Mouse (Mus musculus) heart, embryonic 16.5 days (tissue): ENCODE data around the gene Car15. TPM values are rescaled to one million over a fixed set of nuclear protein-coding genes. Genes with fewer than 3 reads are reported as not detected.

Source experiments
- ATAC-seq: fragments of 200-750 bp; cut with Nextera tagmentation; replicated peaks from 2 replicates; pipeline ENCODE4 v1.8.0; 2017; ENCODE audit warnings: moderate number of reproducible peaks; ENCODE audit not compliant: insufficient read depth, low FRiP score; ENCODE audit errors: extremely low read depth
- H3K27ac ChIP-seq: fragments of 300-500 bp; sonication (generic); 2 replicates; pipeline ENCODE4 v1.5.1; 2014; ENCODE audit warnings: mild to moderate bottlenecking, low read length, control low read depth, moderate library complexity
- H3K27me3 ChIP-seq: fragments of 300-500 bp; sonication (generic); 2 replicates; pipeline ENCODE4 v1.6.1; 2014; ENCODE audit warnings: low read length, mixed read lengths; ENCODE audit not compliant: control insufficient read depth, insufficient read depth
- H3K36me3 ChIP-seq: fragments of 300-500 bp; sonication (generic); 2 replicates; pipeline ENCODE4 v1.6.1; 2014; ENCODE audit not compliant: control insufficient read depth, insufficient read depth
- H3K4me1 ChIP-seq: fragments of 300-500 bp; sonication (generic); 2 replicates; pipeline ENCODE4 v1.6.1; 2014; ENCODE audit warnings: low read length, mixed read lengths; ENCODE audit not compliant: control insufficient read depth, insufficient read depth
- H3K4me2 ChIP-seq: fragments of 300-500 bp; sonication (generic); 2 replicates; pipeline ENCODE4 v1.6.1; 2014; ENCODE audit warnings: low read depth, mild to moderate bottlenecking, control low read depth, low read length
- H3K4me3 ChIP-seq: fragments of 300-500 bp; sonication (generic); 2 replicates; pipeline ENCODE4 v1.5.1; 2014; ENCODE audit warnings: mild to moderate bottlenecking, control low read depth, low read length
- H3K9ac ChIP-seq: fragments of 300-500 bp; sonication (generic); 2 replicates; pipeline ENCODE4 v1.6.1; 2014; ENCODE audit warnings: low read length, control low read depth
- H3K9me3 ChIP-seq: fragments of 300-500 bp; sonication (generic); replicated peaks from 2 replicates; pipeline ENCODE4 v1.6.1; 2016; ENCODE audit warnings: low read length; ENCODE audit not compliant: control insufficient read depth
- WGBS: fragments of 180-500 bp; shearing (Covaris S2); extraction: QIAGEN DNeasy Blood & Tissue Kit; methylation state at CpG from one replicate; pipeline ENCODE4 v1.1.7; 2014; 5-methylcytosine and 5-hydroxymethylcytosine counted together
- polyA plus RNA-seq: library from polyadenylated mRNA; unstranded; fragments of >200 nt; fragmentation: Nextera tagmentation; extraction: Ambion mirVana; gene quantifications from 2 replicates; pipeline ENCODE4 v1.2.1, GENCODE M21; 2015

The Car15 gene
- polyA plus RNA-seq, 1 experiment from 2014 or later = 2.0 TPM

- Histone ChIP-seq H3K4me1 (no peaks in the 10 kb centered on the region), H3K9me3 (no peaks in the 10 kb centered on the region), H3K9ac (no peak overlapping the region), H3K4me3 (no peak overlapping the region), H3K27me3 (no peaks in the 10 kb centered on the region), H3K36me3 (0 out of 2 replicates have a peak, but pooled peaks cover 3% of the 10 kb centered on the region), H3K4me2 (no peak overlapping the region), H3K27ac (no peak overlapping the region)
- no peak for ATAC-seq
- 78% methylated on average over 2 of the region's 2 CpGs for WGBS
Observed at GRCm38 (mm10) chr16:17865293-17865692, 27.1 kb upstream of the Car15 start.

GRCm38 (mm10) chr16:17858592-17858991 is 20.4 kb upstream of the Car15 start:
- no peak overlapping the region for H3K9ac ChIP-seq
- no peak overlapping the region for H3K4me2 ChIP-seq
- no peaks in the 10 kb centered on the region for H3K4me1 ChIP-seq
- H3K9me3 ChIP-seq = no peaks in the 10 kb centered on the region
- H3K4me3 ChIP-seq = no peak overlapping the region
- ATAC-seq = no peak
- no peaks in the 10 kb centered on the region for H3K27me3 ChIP-seq
- H3K36me3 ChIP-seq = peaks cover 52% of the 10 kb centered on the region
- no peak overlapping the region for H3K27ac ChIP-seq

GRCm38 (mm10) chr16:17857157-17857556 is 19.0 kb upstream of the Car15 start:
- Histone ChIP-seq H3K4me1 (no peaks in the 10 kb centered on the region), H3K36me3 (peaks cover 59% of the 10 kb centered on the region), H3K4me3 (no peak overlapping the region), H3K4me2 (no peak overlapping the region), H3K27me3 (no peaks in the 10 kb centered on the region), H3K9ac (no peak overlapping the region), H3K9me3 (no peaks in the 10 kb centered on the region), H3K27ac (no peak overlapping the region)
- 86% methylated on average over 7 of the region's 7 CpGs for WGBS
- ATAC-seq = no peak

GRCm38 (mm10) chr16:17853263-17853662 is 15.1 kb upstream of the Car15 start:
- Histone ChIP-seq H3K4me3 (no peak overlapping the region), H3K9me3 (no peaks in the 10 kb centered on the region), H3K27ac (no peak overlapping the region), H3K9ac (no peak overlapping the region), H3K4me1 (no peaks in the 10 kb centered on the region), H3K27me3 (no peaks in the 10 kb centered on the region), H3K36me3 (peaks cover 58% of the 10 kb centered on the region), H3K4me2 (no peak overlapping the region)
- ATAC-seq = no peak
- whole genome bisulfite sequencing = 86% methylated on average over 2 of the region's 2 CpGs

GRCm38 (mm10) chr16:17851860-17852259 is 13.7 kb upstream of the Car15 start:
- H3K4me2 ChIP-seq = no peak overlapping the region

GRCm38 (mm10) chr16:17851331-17851730 is 13.2 kb upstream of the Car15 start:
- H3K4me3 ChIP-seq = no peak overlapping the region
- peaks cover 42% of the 10 kb centered on the region for H3K36me3 ChIP-seq
- no peak overlapping the region for H3K4me2 ChIP-seq
- H3K4me1 ChIP-seq = no peaks in the 10 kb centered on the region
- no peak overlapping the region for H3K27ac ChIP-seq
- no peaks in the 10 kb centered on the region for H3K9me3 ChIP-seq
- no peaks in the 10 kb centered on the region for H3K27me3 ChIP-seq
- WGBS = 96% methylated on average over 5 of the region's 5 CpGs
- ATAC-seq = no peak
- no peak overlapping the region for H3K9ac ChIP-seq

More at GRCm38 (mm10) chr16:17851860-17852259, 13.7 kb upstream of the Car15 start:
- H3K27me3 ChIP-seq = no peaks in the 10 kb centered on the region
- H3K36me3 ChIP-seq = peaks cover 46% of the 10 kb centered on the region
- H3K4me1 ChIP-seq = no peaks in the 10 kb centered on the region
- no peak overlapping the region for H3K27ac ChIP-seq
- H3K9ac ChIP-seq = no peak overlapping the region
- H3K9me3 ChIP-seq = no peaks in the 10 kb centered on the region
- no peak overlapping the region for H3K4me3 ChIP-seq
- ATAC-seq = no peak
- WGBS = 93% methylated on average over 1 of the region's 1 CpGs

GRCm38 (mm10) chr16:17849486-17849885 is 11.3 kb upstream of the Car15 start:
- Histone ChIP-seq H3K4me2 (no peak overlapping the region), H3K27me3 (no peaks in the 10 kb centered on the region), H3K4me1 (no peaks in the 10 kb centered on the region), H3K9me3 (no peaks in the 10 kb centered on the region), H3K36me3 (peaks cover 44% of the 10 kb centered on the region), H3K4me3 (no peak overlapping the region), H3K9ac (no peak overlapping the region), H3K27ac (no peak overlapping the region)
- 75% methylated on average over 6 of the region's 6 CpGs for WGBS
- ATAC-seq = no peak

- Histone ChIP-seq H3K9ac (no peak overlapping the region), H3K27me3 (no peaks in the 10 kb centered on the region), H3K4me1 (no peaks in the 10 kb centered on the region), H3K27ac (no peak overlapping the region), H3K4me2 (no peak overlapping the region), H3K36me3 (peaks cover 44% of the 10 kb centered on the region), H3K4me3 (no peak overlapping the region), H3K9me3 (no peaks in the 10 kb centered on the region)
- no peak for ATAC-seq
- WGBS = 18% methylated on average over 1 of the region's 1 CpGs
Observed at GRCm38 (mm10) chr16:17848928-17849327, 10.8 kb upstream of the Car15 start.

- no peaks in the 10 kb centered on the region for H3K27me3 ChIP-seq
- WGBS = 83% methylated on average over 6 of the region's 6 CpGs
- no peak overlapping the region for H3K27ac ChIP-seq
- no peak for ATAC-seq
- no peak overlapping the region for H3K4me3 ChIP-seq
- no peaks in the 10 kb centered on the region for H3K9me3 ChIP-seq
- H3K4me2 ChIP-seq = no peak overlapping the region
- H3K36me3 ChIP-seq = peaks cover 46% of the 10 kb centered on the region
- H3K4me1 ChIP-seq = no peaks in the 10 kb centered on the region
- no peak overlapping the region for H3K9ac ChIP-seq
Observed at GRCm38 (mm10) chr16:17848431-17848830, 10.3 kb upstream of the Car15 start.
